Mouse (Mus musculus) thymus, adult 2 months (tissue): Measurements from ENCODE around the gene Aven.

Experiments used
- CTCF ChIP-seq: fragments of 200-500 bp; IDR thresholded peaks from 2 replicates; pipeline ENCODE4 v1.5.1; 2012; ENCODE audit warnings: mild to moderate bottlenecking, control low read depth, low read length, moderate library complexity, borderline replicate concordance; ENCODE audit not compliant: control insufficient read depth, poor library complexity, insufficient read depth; ENCODE audit errors: extremely low read depth
- POLR2A ChIP-seq: fragments of 200-500 bp; IDR thresholded peaks from 2 replicates; pipeline ENCODE4 v1.6.1; 2012; ENCODE audit warnings: mild to moderate bottlenecking, low read length, control low read depth, moderate library complexity; ENCODE audit not compliant: control insufficient read depth, poor library complexity, insufficient read depth; ENCODE audit errors: extremely low read depth

DNA sequence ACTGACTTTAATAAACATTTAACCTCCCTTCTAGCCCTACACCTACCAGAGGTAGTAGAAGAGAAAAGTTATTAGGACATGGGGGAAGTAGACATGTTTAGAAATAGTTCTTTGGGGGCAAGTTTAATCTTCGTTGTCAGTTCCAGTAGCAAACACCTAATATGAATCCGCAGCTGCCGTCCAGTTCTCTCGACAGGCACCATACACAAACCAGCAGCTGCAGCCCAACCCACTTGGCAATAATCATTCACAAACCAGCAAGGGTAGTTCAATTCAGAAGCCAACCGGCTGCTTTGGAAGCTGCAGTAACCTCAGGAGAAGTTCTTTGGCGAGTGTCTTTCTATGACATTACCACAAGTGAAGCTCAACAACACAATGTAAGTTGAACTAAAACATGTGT is 11.2 kb downstream of the Aven start:
- TF ChIP-seq CTCF = no peak
- TF ChIP-seq POLR2A = no peak
